Comparison of ENCODE assay signal across 26 mouse cellular contexts in the genomic region with DNA sequence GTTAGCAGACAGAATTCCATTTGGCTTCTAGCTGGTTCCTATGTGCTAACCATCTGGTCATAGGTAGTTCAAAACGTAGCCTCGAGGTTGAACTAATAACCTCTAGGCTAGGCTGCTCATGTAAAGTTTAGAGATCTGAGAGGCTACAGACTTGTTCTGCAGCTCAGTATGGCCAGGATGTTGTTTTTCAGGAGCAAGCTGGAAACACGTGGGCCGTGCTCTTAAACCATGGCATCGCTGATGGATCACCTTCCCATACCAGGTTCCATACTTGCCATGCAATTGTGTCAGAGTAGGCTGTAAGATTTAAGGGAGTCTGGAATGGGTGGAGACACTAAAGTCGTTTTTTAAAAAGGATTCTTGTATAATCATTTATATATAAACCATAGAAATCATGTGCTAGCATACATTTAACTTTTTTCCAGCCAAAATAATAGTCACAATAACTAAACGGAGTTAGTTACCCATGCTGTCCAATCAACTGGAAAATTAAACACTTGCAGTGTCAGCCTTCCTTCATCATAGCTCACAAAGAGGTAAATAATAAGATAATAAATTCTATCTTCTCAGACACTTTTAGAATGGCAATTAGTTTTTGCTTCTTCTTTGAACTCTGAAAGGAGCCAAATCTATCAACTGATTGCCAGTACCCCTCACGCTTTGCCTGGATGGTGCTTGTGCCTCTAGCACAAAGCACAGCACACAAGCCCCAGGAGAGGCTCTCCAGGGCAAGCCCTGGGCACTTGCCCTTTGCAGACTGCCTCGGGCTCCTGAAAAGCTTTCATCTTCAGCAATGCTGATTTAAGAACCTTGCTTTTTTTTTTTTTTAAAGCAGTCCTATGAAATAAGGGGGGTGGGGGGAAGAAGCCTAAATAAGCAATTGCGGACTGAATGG. TPM values are rescaled to one million over a fixed set of nuclear protein-coding genes. Genes with fewer than 3 reads are reported as not detected.
DNase-seq lines count a peak whose midpoint lies in the region; ATAC-seq and TF ChIP-seq lines count a peak whose summit lies in the region.
"Had no signal": no experiment of that assay in that cellular context is flagged by ENCODE, and none has a peak within 500 bp of the region (broad histone marks: within the 10 kb centered on the region; RNA-seq: fewer than 3 reads in every experiment).

No protein-coding gene starts in this region.

- peak; percentile 75 for ATAC-seq in kidney, embryonic 14.5 days (ENCODE audit: low FRiP score, low TSS enrichment)
- ATAC-seq in midbrain, embryonic 11.5 days (ENCODE audit: low FRiP score): no peak
- ATAC-seq in midbrain, postnatal 0 days (ENCODE audit: low FRiP score): no peak
- ATAC-seq in limb, embryonic 11.5 days (ENCODE audit: insufficient number of reproducible peaks, low FRiP score, low TSS enrichment, low read depth): peak; percentile 73; the same call in 1 of the 2 replicates
- ATAC-seq in limb, embryonic 13.5 days (ENCODE audit: low FRiP score, low read depth): no peak
- ATAC-seq: forebrain, embryonic 16.5 days had no signal

- no peak overlapping the region for H3K27ac ChIP-seq in kidney, embryonic 14.5 days (ENCODE audit: low read depth, low read length)
- H3K27ac ChIP-seq in midbrain, embryonic 11.5 days (ENCODE audit: low read depth, low read length): no peak overlapping the region
- H3K27ac ChIP-seq in midbrain, postnatal 0 days (ENCODE audit: low read depth, low read length): no peak overlapping the region
- H3K27ac ChIP-seq in limb, embryonic 11.5 days (replicated peaks; ENCODE audit: low read depth, low read length): peak overlapping the region; percentile 87
- H3K27ac ChIP-seq in limb, embryonic 13.5 days: peak overlapping the region; percentile 85
- H3K27ac ChIP-seq: embryonic facial prominence, embryonic 12.5 days; forebrain, embryonic 12.5 days; heart, adult 2 months; heart, embryonic 15.5 days; hindbrain, embryonic 14.5 days had no signal

- DNase-seq in kidney, adult 18-20 months: no peak
- DNase-seq in midbrain, embryonic 11.5 days (ENCODE audit: low spot score, missing footprints): peak; percentile 14
- no peak for DNase-seq in midbrain, postnatal 0 days (ENCODE audit: low spot score)
- peak; percentile 50 for DNase-seq in limb, embryonic 11.5 days (ENCODE audit: low spot score)
- DNase-seq in MN1 (ENCODE audit: low spot score): no peak
- DNase-seq in lung, postnatal 14 days: no peak
- DNase-seq: adrenal gland, postnatal 10 days; cerebellum, adult 11 months; cerebellum, adult 8-10 months; cerebellum, postnatal 14 days; gastrocnemius, postnatal 10 days; heart, adult 2 months; heart, postnatal 14 days had no signal

- no peak overlapping the region for H3K4me3 ChIP-seq in kidney, embryonic 14.5 days (ENCODE audit: low read length)
- no peak overlapping the region for H3K4me3 ChIP-seq in midbrain, embryonic 11.5 days (ENCODE audit: low read depth, low read length)
- H3K4me3 ChIP-seq in midbrain, postnatal 0 days (ENCODE audit: low read depth, low read length): no peak overlapping the region
- H3K4me3 ChIP-seq in limb, embryonic 11.5 days (ENCODE audit: low read depth, low read length): no peak overlapping the region
- H3K4me3 ChIP-seq in limb, embryonic 13.5 days: no peak overlapping the region
- H3K4me3 ChIP-seq: embryonic facial prominence, embryonic 12.5 days; forebrain, embryonic 12.5 days; heart, adult 2 months; heart, embryonic 15.5 days had no signal

- H3K9me3 ChIP-seq in kidney, embryonic 14.5 days (ENCODE audit: control insufficient read depth, low read length): no peaks in the 10 kb centered on the region
- no peaks in the 10 kb centered on the region for H3K9me3 ChIP-seq in midbrain, embryonic 11.5 days (ENCODE audit: control insufficient read depth, low read length)
- H3K9me3 ChIP-seq in midbrain, postnatal 0 days (ENCODE audit: low read length): no peaks in the 10 kb centered on the region
- no peaks in the 10 kb centered on the region for H3K9me3 ChIP-seq in limb, embryonic 11.5 days (ENCODE audit: control insufficient read depth, low read length)
- H3K9me3 ChIP-seq in limb, embryonic 13.5 days: no peaks in the 10 kb centered on the region
- H3K9me3 ChIP-seq: embryonic facial prominence, embryonic 12.5 days; forebrain, embryonic 12.5 days; heart, embryonic 15.5 days had no signal

- no peak overlapping the region for H3K4me2 ChIP-seq in kidney, embryonic 14.5 days (replicated peaks; ENCODE audit: low read depth, low read length)
- H3K4me2 ChIP-seq in midbrain, embryonic 11.5 days: no peak overlapping the region
- H3K4me2 ChIP-seq in midbrain, postnatal 0 days (ENCODE audit: low read depth, low read length, poor library complexity, severe bottlenecking): no peak overlapping the region
- H3K4me2 ChIP-seq in limb, embryonic 11.5 days (ENCODE audit: low read depth, severe bottlenecking): no peak overlapping the region
- no peak overlapping the region for H3K4me2 ChIP-seq in limb, embryonic 13.5 days (replicated peaks)
- H3K4me2 ChIP-seq: embryonic facial prominence, embryonic 12.5 days; forebrain, embryonic 12.5 days; heart, embryonic 11.5 days; heart, embryonic 15.5 days; hindbrain, embryonic 14.5 days had no signal

- WGBS in kidney, embryonic 14.5 days: 14% methylated on average over 10 of the region's 10 CpGs
- 74% methylated on average over 10 of the region's 10 CpGs for WGBS in midbrain, embryonic 11.5 days
- WGBS in midbrain, postnatal 0 days: 75% methylated on average over 10 of the region's 10 CpGs
- 18% methylated on average over 10 of the region's 10 CpGs for WGBS in limb, embryonic 11.5 days
- WGBS in limb, embryonic 13.5 days: 26% methylated on average over 10 of the region's 10 CpGs

- H3K4me1 ChIP-seq in kidney, embryonic 14.5 days (ENCODE audit: control insufficient read depth, insufficient read depth, low read length): peaks cover 13% of the 10 kb centered on the region
- H3K4me1 ChIP-seq in midbrain, embryonic 11.5 days (ENCODE audit: control insufficient read depth, insufficient read depth, low read length): no peaks in the 10 kb centered on the region
- H3K4me1 ChIP-seq in midbrain, postnatal 0 days (ENCODE audit: insufficient read depth, low read length): no peaks in the 10 kb centered on the region
- peaks cover 15% of the 10 kb centered on the region for H3K4me1 ChIP-seq in limb, embryonic 11.5 days (ENCODE audit: control insufficient read depth, insufficient read depth, low read length)
- H3K4me1 ChIP-seq in limb, embryonic 13.5 days: peaks cover 25% of the 10 kb centered on the region
- H3K4me1 ChIP-seq: embryonic facial prominence, embryonic 12.5 days; heart, embryonic 15.5 days had no signal

- H3K27me3 ChIP-seq in kidney, embryonic 14.5 days (ENCODE audit: control insufficient read depth, insufficient read depth, low read length): no peaks in the 10 kb centered on the region
- no peaks in the 10 kb centered on the region for H3K27me3 ChIP-seq in midbrain, embryonic 11.5 days (ENCODE audit: control insufficient read depth, insufficient read depth, low read length)
- H3K27me3 ChIP-seq in midbrain, postnatal 0 days (ENCODE audit: insufficient read depth, low read length): no peaks in the 10 kb centered on the region
- no peaks in the 10 kb centered on the region for H3K27me3 ChIP-seq in limb, embryonic 11.5 days (ENCODE audit: control insufficient read depth, insufficient read depth, low read length)
- H3K27me3 ChIP-seq in limb, embryonic 13.5 days: no peaks in the 10 kb centered on the region
- H3K27me3 ChIP-seq: embryonic facial prominence, embryonic 12.5 days; forebrain, embryonic 12.5 days; heart, embryonic 15.5 days had no signal

- no peak overlapping the region for H3K9ac ChIP-seq in kidney, embryonic 14.5 days (ENCODE audit: low read depth, low read length)
- H3K9ac ChIP-seq in midbrain, embryonic 11.5 days (ENCODE audit: low read length): no peak overlapping the region
- no peak overlapping the region for H3K9ac ChIP-seq in midbrain, postnatal 0 days (replicated peaks; ENCODE audit: low read length, poor library complexity, severe bottlenecking)
- no peak overlapping the region for H3K9ac ChIP-seq in limb, embryonic 11.5 days (ENCODE audit: low read length)
- no peak overlapping the region for H3K9ac ChIP-seq in limb, embryonic 13.5 days
- H3K9ac ChIP-seq: embryonic facial prominence, embryonic 12.5 days; forebrain, embryonic 12.5 days; heart, embryonic 15.5 days; hindbrain, embryonic 14.5 days had no signal

- no peak for TF ChIP-seq CTCF in midbrain, postnatal 0 days (IDR thresholded peaks at IDR 0.05)

- no peaks in the 10 kb centered on the region for H3K36me3 ChIP-seq in kidney, embryonic 14.5 days (ENCODE audit: control insufficient read depth, insufficient read depth, low read length)
- no peaks in the 10 kb centered on the region for H3K36me3 ChIP-seq in midbrain, embryonic 11.5 days (ENCODE audit: control insufficient read depth, insufficient read depth, low read length)
- H3K36me3 ChIP-seq in midbrain, postnatal 0 days (ENCODE audit: insufficient read depth, low read length): no peaks in the 10 kb centered on the region
- no peaks in the 10 kb centered on the region for H3K36me3 ChIP-seq in limb, embryonic 11.5 days (ENCODE audit: control insufficient read depth, insufficient read depth, low read length)
- H3K36me3 ChIP-seq in limb, embryonic 13.5 days: no peaks in the 10 kb centered on the region
- H3K36me3 ChIP-seq: embryonic facial prominence, embryonic 12.5 days; forebrain, embryonic 12.5 days; heart, embryonic 15.5 days had no signal

RNA-seq across cellular contexts. Expression of gene 4930558K02Rik, which starts 11.5 kb away (rescaled TPM):
- polyA plus RNA-seq in kidney, embryonic 14.5 days (2014; fragmentation: Nextera tagmentation; extraction: Ambion mirVana): not detected in 2 replicates
- not detected in 2 replicates for polyA plus RNA-seq in midbrain, embryonic 11.5 days (2014; fragmentation: Nextera tagmentation; extraction: Ambion mirVana)
- total RNA-seq in midbrain, postnatal 0 days (2014; rRNA removed): not detected in 2 replicates
- polyA plus RNA-seq in midbrain, postnatal 0 days (2015; fragmentation: Nextera tagmentation; extraction: Ambion mirVana): 0.33 and 0.47 TPM in 2 replicates
- not detected in 2 replicates for polyA plus RNA-seq in limb, embryonic 11.5 days (2014; fragmentation: Nextera tagmentation; extraction: Ambion mirVana)
- 0.26 TPM in 1 of 2 replicates, not detected in the other for polyA plus RNA-seq in limb, embryonic 13.5 days (2015; fragmentation: Nextera tagmentation; extraction: Ambion mirVana)
- total RNA-seq: adrenal gland, postnatal 10 days; common myeloid progenitor, adult 5-6 weeks; ES-E14; gastrocnemius, postnatal 10 days; heart, adult 2 months; heart, postnatal 14 days; hematopoietic stem cell, adult 5-6 weeks had no signal
- polyA plus RNA-seq: brain, embryonic 14.5 days; embryonic facial prominence, embryonic 12.5 days; forebrain, embryonic 12.5 days; forebrain, embryonic 16.5 days; gonadal fat pad, adult 2 months; heart, adult 2 months; heart, embryonic 11.5 days; heart, embryonic 15.5 days had no signal

RNA-seq across cellular contexts. Expression of gene Pigc, which starts 21.9 kb away (rescaled TPM):
- polyA plus RNA-seq in kidney, embryonic 14.5 days (2014; fragmentation: Nextera tagmentation; extraction: Ambion mirVana): 33.6 and 42.2 TPM in 2 replicates
- polyA plus RNA-seq in midbrain, embryonic 11.5 days (2014; fragmentation: Nextera tagmentation; extraction: Ambion mirVana): 33.3 and 35.7 TPM in 2 replicates
- 12.1 and 14.5 TPM in 2 replicates for total RNA-seq in midbrain, postnatal 0 days (2014; rRNA removed)
- 22.6 and 26.2 TPM in 2 replicates for polyA plus RNA-seq in midbrain, postnatal 0 days (2015; fragmentation: Nextera tagmentation; extraction: Ambion mirVana)
- 46.6 and 49.8 TPM in 2 replicates for polyA plus RNA-seq in limb, embryonic 11.5 days (2014; fragmentation: Nextera tagmentation; extraction: Ambion mirVana)
- 53.9 and 57.3 TPM in 2 replicates for polyA plus RNA-seq in limb, embryonic 13.5 days (2015; fragmentation: Nextera tagmentation; extraction: Ambion mirVana)

Comparison
In these comparisons a context has a peak if more than half of its experiments do, and no peak if none do; other contexts are left out.
1. ATAC-seq: peak in kidney, embryonic 14.5 days (single experiment) and limb, embryonic 11.5 days (single experiment); none in midbrain, embryonic 11.5 days (single experiment), midbrain, postnatal 0 days (single experiment) and limb, embryonic 13.5 days (single experiment).
2. DNase-seq: peak in midbrain, embryonic 11.5 days (single experiment) and limb, embryonic 11.5 days (single experiment); none in kidney, adult 18-20 months (single experiment), midbrain, postnatal 0 days (single experiment), MN1 (single experiment) and lung, postnatal 14 days (single experiment).
3. H3K27ac ChIP-seq: peak in limb, embryonic 11.5 days (single experiment) and limb, embryonic 13.5 days (single experiment); none in kidney, embryonic 14.5 days (single experiment), midbrain, embryonic 11.5 days (single experiment) and midbrain, postnatal 0 days (single experiment).